21 mouse cellular contexts compared by ENCODE assay signal in genomic region chr16:69991907-69992470, GRCm38 (mm10).
A peak's percentile ranks its signal among the peaks of the same experiment; 100 is the strongest.
DNase-seq lines count a peak whose midpoint lies in the region; ATAC-seq and TF ChIP-seq lines count a peak whose summit lies in the region.
"Had no signal": no experiment of that assay in that cellular context is flagged by ENCODE, and none has a peak within 500 bp of the region (broad histone marks: within the 10 kb centered on the region; RNA-seq: fewer than 3 reads in every experiment).

No protein-coding gene starts in this region.

- no peak for TF ChIP-seq CTCF in forebrain, postnatal 0 days (IDR thresholded peaks at IDR 0.05; ENCODE audit: low read depth)

- no peak for DNase-seq in embryonic facial prominence, embryonic 14.5 days (ENCODE audit: low spot score)
- DNase-seq in embryonic facial prominence, embryonic 10.5 days (ENCODE audit: low spot score) = no peak
- no peak for DNase-seq in frontal cortex, postnatal 10 days (ENCODE audit: low spot score in 2 of 2)
- DNase-seq in forebrain, postnatal 0 days = no peak
- no peak for DNase-seq in lung, postnatal 4 days
- DNase-seq: adrenal gland, adult 8-10 months; adrenal gland, postnatal 36 days; B cell, adult 2 months; cerebellum, adult 18-20 months; cerebellum, adult 9-11 months; cerebellum, postnatal 36 days; gastrocnemius, postnatal 14 days; kidney, adult 8-10 months had no signal

- no peaks in the 10 kb centered on the region for H3K4me1 ChIP-seq in embryonic facial prominence, embryonic 14.5 days (ENCODE audit: control insufficient read depth, insufficient read depth, low read length)
- H3K4me1 ChIP-seq in embryonic facial prominence, embryonic 10.5 days = no peaks in the 10 kb centered on the region
- no peaks in the 10 kb centered on the region for H3K4me1 ChIP-seq in neural tube, embryonic 13.5 days (replicated peaks)
- no peaks in the 10 kb centered on the region for H3K4me1 ChIP-seq in neural tube, embryonic 15.5 days
- H3K4me1 ChIP-seq in forebrain, postnatal 0 days (ENCODE audit: insufficient read depth) = no peaks in the 10 kb centered on the region
- H3K4me1 ChIP-seq: heart, embryonic 12.5 days had no signal

- no peaks in the 10 kb centered on the region for H3K9me3 ChIP-seq in embryonic facial prominence, embryonic 14.5 days (ENCODE audit: control insufficient read depth, low read length)
- no peaks in the 10 kb centered on the region for H3K9me3 ChIP-seq in embryonic facial prominence, embryonic 10.5 days
- no peaks in the 10 kb centered on the region for H3K9me3 ChIP-seq in neural tube, embryonic 13.5 days
- no peaks in the 10 kb centered on the region for H3K9me3 ChIP-seq in neural tube, embryonic 15.5 days (replicated peaks)
- no peaks in the 10 kb centered on the region for H3K9me3 ChIP-seq in forebrain, postnatal 0 days (ENCODE audit: low read length)
- H3K9me3 ChIP-seq: G1E; heart, embryonic 12.5 days had no signal

- no peaks in the 10 kb centered on the region for H3K36me3 ChIP-seq in embryonic facial prominence, embryonic 14.5 days (ENCODE audit: control insufficient read depth, insufficient read depth, low read length)
- no peaks in the 10 kb centered on the region for H3K36me3 ChIP-seq in embryonic facial prominence, embryonic 10.5 days (replicated peaks)
- H3K36me3 ChIP-seq in neural tube, embryonic 13.5 days = no peaks in the 10 kb centered on the region
- no peaks in the 10 kb centered on the region for H3K36me3 ChIP-seq in neural tube, embryonic 15.5 days
- H3K36me3 ChIP-seq in forebrain, postnatal 0 days (ENCODE audit: insufficient read depth) = no peaks in the 10 kb centered on the region
- H3K36me3 ChIP-seq: G1E; heart, embryonic 12.5 days had no signal

- no peak overlapping the region for H3K9ac ChIP-seq in embryonic facial prominence, embryonic 14.5 days (ENCODE audit: low read depth, low read length)
- no peak overlapping the region for H3K9ac ChIP-seq in neural tube, embryonic 13.5 days
- no peak overlapping the region for H3K9ac ChIP-seq in neural tube, embryonic 15.5 days (replicated peaks)
- H3K9ac ChIP-seq in forebrain, postnatal 0 days = no peak overlapping the region
- H3K9ac ChIP-seq: heart, embryonic 12.5 days had no signal

- H3K4me2 ChIP-seq in embryonic facial prominence, embryonic 14.5 days (ENCODE audit: low read depth, low read length) = no peak overlapping the region
- no peak overlapping the region for H3K4me2 ChIP-seq in neural tube, embryonic 13.5 days
- H3K4me2 ChIP-seq in neural tube, embryonic 15.5 days = no peak overlapping the region
- no peak overlapping the region for H3K4me2 ChIP-seq in forebrain, postnatal 0 days (ENCODE audit: low read depth)
- H3K4me2 ChIP-seq: heart, embryonic 12.5 days had no signal

- H3K27ac ChIP-seq in embryonic facial prominence, embryonic 14.5 days (replicated peaks; ENCODE audit: low read depth, low read length) = no peak overlapping the region
- no peak overlapping the region for H3K27ac ChIP-seq in embryonic facial prominence, embryonic 10.5 days (replicated peaks)
- H3K27ac ChIP-seq in neural tube, embryonic 13.5 days (replicated peaks) = no peak overlapping the region
- no peak overlapping the region for H3K27ac ChIP-seq in neural tube, embryonic 15.5 days (replicated peaks)
- no peak overlapping the region for H3K27ac ChIP-seq in forebrain, postnatal 0 days (ENCODE audit: low read depth, low read length)

- peak; percentile 53; the same call in 1 of the 2 replicates for ATAC-seq in embryonic facial prominence, embryonic 14.5 days (ENCODE audit: low read depth)
- ATAC-seq in frontal cortex, adult (ENCODE audit: low TSS enrichment) = peak; percentile 74
- ATAC-seq in neural tube, embryonic 13.5 days (ENCODE audit: low read depth) = peak; percentile 43; the same call in 1 of the 2 replicates
- ATAC-seq in neural tube, embryonic 15.5 days (ENCODE audit: low FRiP score) = no peak
- peak; percentile 34 for ATAC-seq in forebrain, postnatal 0 days
- ATAC-seq: CD4-positive, CD25-positive, alpha-beta regulatory T cell, adult 4 months; inflammation-experienced regulatory T-cells, adult 6 months; intestine, postnatal 0 days had no signal

- H3K4me3 ChIP-seq in embryonic facial prominence, embryonic 14.5 days (ENCODE audit: low read depth, low read length) = no peak overlapping the region
- no peak overlapping the region for H3K4me3 ChIP-seq in embryonic facial prominence, embryonic 10.5 days
- H3K4me3 ChIP-seq in neural tube, embryonic 13.5 days = no peak overlapping the region
- no peak overlapping the region for H3K4me3 ChIP-seq in neural tube, embryonic 15.5 days (replicated peaks)
- H3K4me3 ChIP-seq in forebrain, postnatal 0 days (ENCODE audit: low read depth, low read length) = no peak overlapping the region
- H3K4me3 ChIP-seq: heart, embryonic 12.5 days had no signal

- no peaks in the 10 kb centered on the region for H3K27me3 ChIP-seq in embryonic facial prominence, embryonic 14.5 days (replicated peaks; ENCODE audit: control insufficient read depth, insufficient read depth, low read length)
- H3K27me3 ChIP-seq in embryonic facial prominence, embryonic 10.5 days (replicated peaks; ENCODE audit: low read depth, poor library complexity, severe bottlenecking) = no peaks in the 10 kb centered on the region
- no peaks in the 10 kb centered on the region for H3K27me3 ChIP-seq in neural tube, embryonic 13.5 days
- no peaks in the 10 kb centered on the region for H3K27me3 ChIP-seq in neural tube, embryonic 15.5 days (replicated peaks)
- no peaks in the 10 kb centered on the region for H3K27me3 ChIP-seq in forebrain, postnatal 0 days (ENCODE audit: insufficient read depth, low read length)
- H3K27me3 ChIP-seq: heart, embryonic 12.5 days had no signal

- 64% methylated on average over 3 of the region's 3 CpGs for WGBS in embryonic facial prominence, embryonic 14.5 days
- WGBS in embryonic facial prominence, embryonic 10.5 days = 71% methylated on average over 3 of the region's 3 CpGs
- WGBS in neural tube, embryonic 13.5 days = 48% methylated on average over 3 of the region's 3 CpGs
- WGBS in neural tube, embryonic 15.5 days = 49% methylated on average over 3 of the region's 3 CpGs
- 34% methylated on average over 3 of the region's 3 CpGs for WGBS in forebrain, postnatal 0 days
